Mouse (Mus musculus) brain, embryonic 14.5 days (tissue): ENCODE measurements around the gene Gm10300.

ENCODE experiments used
- CTCF ChIP-seq: fragments of 200-500 bp; IDR thresholded peaks from 2 replicates; pipeline ENCODE4 v1.5.1; 2012; ENCODE audit warnings: inconsistent platforms, mild to moderate bottlenecking, moderate library complexity, borderline replicate concordance; ENCODE audit not compliant: insufficient read depth, insufficient read length; ENCODE audit errors: extremely low read depth
- POLR2A ChIP-seq: fragments of 200-500 bp; IDR thresholded peaks from 2 replicates; pipeline ENCODE4 v1.6.1; 2012; ENCODE audit warnings: mild to moderate bottlenecking, inconsistent platforms, borderline replicate concordance; ENCODE audit not compliant: poor library complexity, insufficient read depth, insufficient read length, severe bottlenecking; ENCODE audit errors: extremely low read depth

DNA sequence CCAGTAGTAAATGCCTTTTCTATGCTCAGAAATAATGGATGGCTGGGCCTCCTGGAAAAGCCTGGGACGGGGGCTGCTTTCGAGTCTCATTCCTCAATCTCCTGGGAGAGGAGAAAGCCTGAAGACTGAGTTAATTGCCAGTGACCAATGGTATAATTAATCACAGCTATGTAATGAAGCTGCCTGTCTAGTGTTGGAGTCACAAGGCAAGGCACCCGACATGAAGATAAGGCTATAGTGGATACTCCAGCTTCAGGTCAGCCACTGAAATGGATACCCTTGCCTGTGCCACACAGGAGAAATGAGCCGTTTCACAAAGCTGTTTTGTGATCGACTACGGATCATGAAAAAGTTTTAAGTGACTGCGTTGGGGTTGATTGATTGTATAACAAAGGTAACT is 36.5 kb upstream of the Gm10300 start:
- TF ChIP-seq POLR2A: no peak
- no peak for TF ChIP-seq CTCF
